Mouse (Mus musculus) adrenal gland, postnatal 36 days (tissue): ENCODE results near the gene Gabrd. TPM values are rescaled to one million over a fixed set of nuclear protein-coding genes. Genes with fewer than 3 reads are reported as not detected.

Source experiments
- DNase-seq, 2 experiments: peaks; one replicate each; pipeline ENCODE4 v3.0.0; 2021; ENCODE audit warnings: mixed read lengths in 1 of 2
- total RNA-seq, 2 experiments: library from RNA; stranded (reverse); gene quantifications; 2 replicates each; pipeline ENCODE4 v1.2.3; 2021

The Gabrd gene
- total RNA-seq, 2 experiments from 2014 or later = 0.20 TPM; not detected in 1

DNA sequence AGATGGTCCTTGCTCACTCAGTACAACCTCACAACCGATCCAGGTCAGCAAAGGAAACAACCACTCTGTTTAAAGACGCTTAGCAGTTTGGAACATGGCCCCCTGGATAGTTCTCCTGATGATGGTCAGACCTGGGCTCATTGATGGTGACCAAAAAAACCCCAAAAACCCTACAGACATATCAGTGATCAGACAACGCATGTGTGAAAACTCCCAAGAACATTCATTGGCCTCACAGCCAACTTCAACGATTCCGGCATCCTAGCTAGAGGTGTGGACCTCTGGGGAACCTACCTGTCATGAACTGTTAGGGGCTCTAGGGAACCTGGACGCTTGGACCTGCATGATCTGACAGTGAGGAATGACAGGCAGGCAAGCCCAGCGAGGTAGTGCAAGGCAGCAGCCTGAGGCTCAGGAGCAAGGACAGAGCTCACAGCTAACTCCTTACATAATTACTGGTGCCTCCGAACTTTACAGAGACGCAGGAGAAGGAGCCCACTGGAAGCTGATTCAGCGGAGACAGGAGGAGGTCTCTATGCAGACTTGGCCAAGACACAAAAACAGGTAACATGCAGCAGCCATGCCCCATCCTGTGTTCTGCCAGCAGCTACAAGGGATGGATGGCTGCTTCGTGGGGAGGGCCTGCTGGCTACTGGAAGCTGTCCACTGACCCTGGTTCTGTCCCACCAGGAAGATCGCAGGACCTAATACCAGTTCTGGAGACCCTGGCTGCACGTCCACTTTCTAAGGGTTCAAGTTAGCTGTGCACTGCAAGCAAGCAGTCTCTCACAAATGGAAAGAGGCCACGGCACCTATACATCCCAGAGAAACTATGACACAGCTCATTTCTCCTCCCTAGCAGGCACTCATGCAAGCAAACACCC, 54.3 kb downstream of the Gabrd start:
- DNase-seq = no peak

DNA sequence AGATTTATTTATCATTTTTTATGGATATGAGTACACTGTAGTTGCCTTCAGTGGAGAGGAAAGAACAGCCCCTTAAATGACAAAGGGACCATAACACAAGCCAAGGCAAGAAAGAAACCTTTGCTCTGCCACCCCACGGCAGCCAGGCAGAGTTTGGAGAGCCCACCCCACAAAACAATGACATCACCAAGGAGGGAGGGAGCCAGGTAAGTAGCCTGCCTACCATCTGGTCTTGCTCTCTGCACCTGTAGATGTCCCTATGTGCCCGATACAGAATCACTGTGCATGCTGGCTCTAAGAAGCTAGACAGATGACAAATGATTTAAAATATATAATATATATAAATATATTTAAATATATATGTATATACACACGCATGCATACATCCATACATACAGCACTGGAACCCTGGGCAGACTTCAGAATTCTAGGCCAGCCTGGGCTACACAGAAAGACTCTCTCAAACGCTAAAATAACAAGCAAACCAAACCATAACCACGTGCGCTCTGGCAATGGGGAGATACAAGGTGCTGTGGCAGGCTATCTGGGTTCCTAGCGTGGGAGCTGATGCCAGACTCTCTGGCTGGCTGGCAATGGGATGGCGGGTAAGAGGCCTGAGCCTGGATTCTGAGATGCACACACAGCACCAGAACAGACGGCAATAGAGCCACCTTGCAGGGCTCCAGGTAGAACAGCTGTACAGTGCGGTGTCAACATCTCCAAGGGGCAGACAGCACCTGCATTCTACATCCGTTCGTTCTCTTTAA, 61.4 kb downstream of the Gabrd start:
- no peak for DNase-seq

Other genes starting within 250 kb of the Gabrd start
- 10 to 100 TPM; 55.5 to 88.7 TPM for gene Ski, start 175.5 kb downstream of the Gabrd start, total RNA-seq
- gene Faap20, start 148.3 kb downstream of the Gabrd start, total RNA-seq = 10 to 100 TPM; 49.6 to 51.8 TPM
- 1 to 10 TPM; 3.4 to 4.3 TPM for gene Prkcz, start 36.8 kb downstream of the Gabrd start, total RNA-seq
- gene Cfap74, start 11.1 kb upstream of the Gabrd start, total RNA-seq = under 1 TPM; 0.66 to 0.76 TPM
- 10 to 100 TPM in 1 of 2 experiments, 1 to 10 TPM in 1; 8.3 to 10.8 TPM for gene Tmem52, start 71.0 kb upstream of the Gabrd start, total RNA-seq
- gene Gnb1, start 93.2 kb upstream of the Gabrd start, total RNA-seq = 100 to 1,000 TPM; 444 to 453 TPM
- 100 to 1,000 TPM; 175 to 310 TPM for gene Nadk, start 164.3 kb upstream of the Gabrd start, total RNA-seq
- 10 to 100 TPM; 34.0 to 43.3 TPM for gene Slc35e2, start 203.3 kb upstream of the Gabrd start, total RNA-seq
- gene Cdk11b, start 226.7 kb upstream of the Gabrd start, total RNA-seq = 10 to 100 TPM; 42.5 to 52.6 TPM
- not detected for gene Gm10563, start 247.3 kb upstream of the Gabrd start, total RNA-seq